Comparison of ENCODE assay signal across 16 mouse cellular contexts in genomic region chr19:58450716-58451115, GRCm38 (mm10). TPM values are rescaled to one million over a fixed set of nuclear protein-coding genes. Genes with fewer than 3 reads are reported as not detected.
DNase-seq lines count a peak whose midpoint lies in the region; ATAC-seq and TF ChIP-seq lines count a peak whose summit lies in the region.
"Had no signal": no experiment of that assay in that cellular context is flagged by ENCODE, and none has a peak within 500 bp of the region (broad histone marks: within the 10 kb centered on the region; RNA-seq: fewer than 3 reads in every experiment).

No protein-coding gene starts in this region.

- H3K4me1 ChIP-seq in kidney, embryonic 16.5 days (ENCODE audit: insufficient read depth, low read length): peaks cover 42% of the 10 kb centered on the region
- peaks cover 8% of the 10 kb centered on the region; the same call in 1 of the 2 replicates for H3K4me1 ChIP-seq in stomach, embryonic 14.5 days (ENCODE audit: control insufficient read depth, insufficient read depth, low read length)
- H3K4me1 ChIP-seq in stomach, postnatal 0 days (replicated peaks; ENCODE audit: control insufficient read depth, insufficient read depth): peaks cover 4% of the 10 kb centered on the region
- H3K4me1 ChIP-seq in limb, embryonic 13.5 days: peaks cover 53% of the 10 kb centered on the region
- peaks cover 33% of the 10 kb centered on the region for H3K4me1 ChIP-seq in heart, embryonic 10.5 days

- H3K4me2 ChIP-seq in kidney, embryonic 16.5 days (replicated peaks; ENCODE audit: low read depth, low read length): peak overlapping the region; percentile 99; the same call in 1 of the 2 replicates
- H3K4me2 ChIP-seq in stomach, embryonic 14.5 days (replicated peaks; ENCODE audit: low read depth, low read length): peak overlapping the region; percentile 94
- H3K4me2 ChIP-seq in stomach, postnatal 0 days (replicated peaks; ENCODE audit: low read depth): no peak overlapping the region
- H3K4me2 ChIP-seq in limb, embryonic 13.5 days (replicated peaks): peak overlapping the region; percentile 99; the same call in 1 of the 2 replicates
- H3K4me2 ChIP-seq: embryonic facial prominence, embryonic 12.5 days; liver, embryonic 11.5 days had no signal

- no peak overlapping the region for H3K27ac ChIP-seq in kidney, embryonic 16.5 days (ENCODE audit: low read length)
- H3K27ac ChIP-seq in stomach, embryonic 14.5 days (ENCODE audit: low read length): no peak overlapping the region
- no peak overlapping the region for H3K27ac ChIP-seq in stomach, postnatal 0 days (replicated peaks)
- no peak overlapping the region for H3K27ac ChIP-seq in limb, embryonic 13.5 days
- H3K27ac ChIP-seq in heart, embryonic 10.5 days: no peak overlapping the region
- H3K27ac ChIP-seq: embryonic facial prominence, embryonic 12.5 days had no signal

- TF ChIP-seq CTCF in stomach, postnatal 0 days (IDR thresholded peaks at IDR 0.05; ENCODE audit: low read depth): no peak

- intact Hi-C loops in heart, postnatal 36 days (cut with DNase I): no loop called here

- H3K9me3 ChIP-seq in kidney, embryonic 16.5 days (ENCODE audit: low read length): no peaks in the 10 kb centered on the region
- H3K9me3 ChIP-seq in stomach, embryonic 14.5 days (ENCODE audit: control insufficient read depth, low read depth, low read length): no peaks in the 10 kb centered on the region
- H3K9me3 ChIP-seq in stomach, postnatal 0 days (ENCODE audit: control insufficient read depth, low read length): no peaks in the 10 kb centered on the region
- no peaks in the 10 kb centered on the region for H3K9me3 ChIP-seq in limb, embryonic 13.5 days
- H3K9me3 ChIP-seq in heart, embryonic 10.5 days: no peaks in the 10 kb centered on the region
- H3K9me3 ChIP-seq: embryonic facial prominence, embryonic 12.5 days had no signal

- TF ChIP-seq EP300 in stomach, postnatal 0 days (optimal IDR thresholded peaks at IDR 0.05): no peak

- no peak for ATAC-seq in kidney, embryonic 16.5 days (ENCODE audit: low FRiP score, low TSS enrichment)
- no peak for ATAC-seq in stomach, embryonic 14.5 days (ENCODE audit: insufficient number of reproducible peaks, insufficient read depth, low FRiP score, low read depth)
- no peak for ATAC-seq in stomach, postnatal 0 days (ENCODE audit: low FRiP score, low TSS enrichment)
- no peak for ATAC-seq in limb, embryonic 13.5 days (ENCODE audit: low FRiP score, low read depth)
- ATAC-seq: activated CD4-positive, CD25-positive, alpha-beta regulatory T cell, adult 4 months had no signal

- 48% methylated on average over 5 of the region's 5 CpGs for WGBS in kidney, embryonic 16.5 days
- WGBS in stomach, embryonic 14.5 days: 41% methylated on average over 5 of the region's 5 CpGs
- 50% methylated on average over 5 of the region's 5 CpGs for WGBS in stomach, postnatal 0 days
- 31% methylated on average over 5 of the region's 5 CpGs for WGBS in limb, embryonic 13.5 days
- 66% methylated on average over 5 of the region's 5 CpGs for WGBS in heart, embryonic 10.5 days

- H3K36me3 ChIP-seq in kidney, embryonic 16.5 days (ENCODE audit: insufficient read depth, low read length): no peaks in the 10 kb centered on the region
- H3K36me3 ChIP-seq in stomach, embryonic 14.5 days (ENCODE audit: control insufficient read depth, insufficient read depth, low read length): no peaks in the 10 kb centered on the region
- no peaks in the 10 kb centered on the region for H3K36me3 ChIP-seq in stomach, postnatal 0 days (ENCODE audit: control insufficient read depth, insufficient read depth, low read length)
- no peaks in the 10 kb centered on the region for H3K36me3 ChIP-seq in limb, embryonic 13.5 days
- no peaks in the 10 kb centered on the region for H3K36me3 ChIP-seq in heart, embryonic 10.5 days
- H3K36me3 ChIP-seq: embryonic facial prominence, embryonic 12.5 days had no signal

- H3K9ac ChIP-seq in kidney, embryonic 16.5 days (replicated peaks; ENCODE audit: low read length): no peak overlapping the region
- no peak overlapping the region for H3K9ac ChIP-seq in stomach, embryonic 14.5 days (replicated peaks; ENCODE audit: low read depth, low read length)
- no peak overlapping the region for H3K9ac ChIP-seq in stomach, postnatal 0 days (ENCODE audit: low read length)
- H3K9ac ChIP-seq in limb, embryonic 13.5 days: no peak overlapping the region
- H3K9ac ChIP-seq: embryonic facial prominence, embryonic 12.5 days had no signal

- H3K27me3 ChIP-seq in kidney, embryonic 16.5 days (ENCODE audit: insufficient read depth, low read length): peaks cover 8% of the 10 kb centered on the region; the same call in 1 of the 2 replicates
- H3K27me3 ChIP-seq in stomach, embryonic 14.5 days (ENCODE audit: control insufficient read depth, insufficient read depth, low read length): no peaks in the 10 kb centered on the region
- H3K27me3 ChIP-seq in stomach, postnatal 0 days (ENCODE audit: control insufficient read depth, insufficient read depth, low read length): no peaks in the 10 kb centered on the region
- H3K27me3 ChIP-seq in limb, embryonic 13.5 days: peaks cover 50% of the 10 kb centered on the region
- peaks cover 60% of the 10 kb centered on the region for H3K27me3 ChIP-seq in heart, embryonic 10.5 days (ENCODE audit: insufficient read depth, poor library complexity, severe bottlenecking)

- peak overlapping the region; percentile 1; the same call in 1 of the 2 replicates for H3K4me3 ChIP-seq in kidney, embryonic 16.5 days (ENCODE audit: low read length)
- peak overlapping the region; percentile 7; the same call in 1 of the 2 replicates for H3K4me3 ChIP-seq in stomach, embryonic 14.5 days (ENCODE audit: low read depth, low read length)
- H3K4me3 ChIP-seq in stomach, postnatal 0 days (ENCODE audit: low read depth, low read length): no peak overlapping the region
- H3K4me3 ChIP-seq in limb, embryonic 13.5 days: no peak overlapping the region
- no peak overlapping the region for H3K4me3 ChIP-seq in heart, embryonic 10.5 days
- H3K4me3 ChIP-seq: embryonic facial prominence, embryonic 12.5 days; megakaryocyte, embryonic 14.5 days had no signal

- no peak for DNase-seq in kidney, postnatal 25 days
- DNase-seq in stomach, postnatal 0 days (ENCODE audit: low spot score): no peak
- no peak for DNase-seq in heart, postnatal 36 days
- DNase-seq in heart, embryonic 10.5 days (ENCODE audit: low spot score): no peak
- DNase-seq in lung, postnatal 36 days: no peak
- DNase-seq: kidney, postnatal 14 days; right cerebral cortex, postnatal 25 days; thymus, adult 18-20 months had no signal

RNA-seq across cellular contexts. Expression of gene Gfra1, which starts 5.0 kb away (rescaled TPM):
- polyA plus RNA-seq in kidney, embryonic 16.5 days (2015; fragmentation: Nextera tagmentation; extraction: Ambion mirVana): 66.9 and 75.0 TPM in 2 replicates
- polyA plus RNA-seq in stomach, embryonic 14.5 days (2014; fragmentation: Nextera tagmentation; extraction: Ambion mirVana): 63.7 and 66.3 TPM in 2 replicates
- 7.7 and 9.1 TPM in 2 replicates for polyA plus RNA-seq in stomach, postnatal 0 days (2015; fragmentation: Nextera tagmentation; extraction: Ambion mirVana)
- polyA plus RNA-seq in limb, embryonic 13.5 days (2015; fragmentation: Nextera tagmentation; extraction: Ambion mirVana): 23.2 and 25.4 TPM in 2 replicates
- total RNA-seq in heart, postnatal 36 days (2021): 1 to 10 TPM; 3.6 to 4.7 TPM
- 2.1 and 6.0 TPM in 2 replicates for polyA plus RNA-seq in heart, embryonic 10.5 days (2016; fragmentation: Nextera tagmentation; extraction: Ambion mirVana)
- total RNA-seq: CH12.LX had no signal

Comparison
In these comparisons a context has a peak if more than half of its experiments do, and no peak if none do; other contexts are left out.
1. H3K4me3 ChIP-seq: peak in kidney, embryonic 16.5 days (single experiment) and stomach, embryonic 14.5 days (single experiment); none in stomach, postnatal 0 days (single experiment), limb, embryonic 13.5 days (single experiment) and heart, embryonic 10.5 days (single experiment).